27 mouse cellular contexts compared by ENCODE assay signal in the genomic region with DNA sequence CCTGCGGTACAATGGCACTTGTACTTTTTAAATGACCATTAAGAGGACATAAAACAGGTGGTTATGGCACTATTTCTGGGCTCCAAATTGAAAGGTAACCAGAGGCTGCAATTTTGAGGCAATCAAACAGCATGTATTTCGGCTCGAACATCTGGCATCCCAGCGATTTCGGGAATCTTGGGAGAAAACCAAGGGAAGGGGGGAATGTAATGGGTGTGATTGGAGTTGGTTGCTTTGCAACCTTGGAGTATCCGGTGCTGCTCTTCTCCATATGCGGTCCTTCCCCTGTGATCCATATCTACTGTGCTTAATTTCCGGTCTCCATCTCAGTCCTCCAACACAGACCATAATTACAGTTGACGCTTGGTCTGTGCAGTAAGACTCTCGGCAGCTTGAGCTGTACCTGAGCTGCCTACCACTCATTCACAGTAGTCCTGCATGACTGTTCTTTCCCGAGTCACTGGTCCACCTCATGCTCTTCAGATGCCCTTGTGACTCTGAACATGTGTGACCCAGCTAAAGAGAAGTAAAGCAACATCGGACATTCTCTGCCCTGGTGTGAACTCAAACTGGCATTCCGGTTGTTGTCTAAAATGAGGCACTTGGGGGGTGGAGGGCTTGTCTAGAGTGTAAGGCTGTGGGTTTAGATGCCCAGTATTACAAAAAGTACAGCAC. TPM values are rescaled to one million over a fixed set of nuclear protein-coding genes. Genes with fewer than 3 reads are reported as not detected.
A peak's percentile ranks its signal among the peaks of the same experiment; 100 is the strongest.
DNase-seq lines count a peak whose midpoint lies in the region; ATAC-seq lines count a peak whose summit lies in the region.
"Had no signal": no experiment of that assay in that cellular context is flagged by ENCODE, and none has a peak within 500 bp of the region (broad histone marks: within the 10 kb centered on the region; RNA-seq: fewer than 3 reads in every experiment).

No protein-coding gene starts in this region.

- DNase-seq in heart, adult 9 months (ENCODE audit: low spot score in 2 of 2): no peak
- peak; percentile 68 for DNase-seq in midbrain, embryonic 11.5 days (ENCODE audit: low spot score, missing footprints)
- no peak for DNase-seq in retina, embryonic 14.5 days (ENCODE audit: low spot score)
- DNase-seq in gastrocnemius, postnatal 4 days (ENCODE audit: low spot score in 2 of 2): no peak
- DNase-seq: adrenal gland, adult 2 months; adrenal gland, postnatal 36 days; B cell, adult 2 months; cerebellum, adult 18-20 months; cerebellum, postnatal 10 days; kidney, adult 9 months; kidney, postnatal 10 days; right cerebral cortex, postnatal 25 days; thymus, adult 18-20 months; thymus, postnatal 25 days had no signal

- peaks cover 64% of the 10 kb centered on the region for H3K4me1 ChIP-seq in heart, embryonic 12.5 days (replicated peaks)
- no peaks in the 10 kb centered on the region for H3K4me1 ChIP-seq in midbrain, embryonic 11.5 days (ENCODE audit: control insufficient read depth, insufficient read depth, low read length)
- H3K4me1 ChIP-seq in midbrain, embryonic 13.5 days (replicated peaks): no peaks in the 10 kb centered on the region
- H3K4me1 ChIP-seq in limb, embryonic 13.5 days: peaks cover 28% of the 10 kb centered on the region
- H3K4me1 ChIP-seq: midbrain, embryonic 10.5 days had no signal

- peak overlapping the region; percentile 13; the same call in 1 of the 2 replicates for H3K9ac ChIP-seq in heart, embryonic 12.5 days
- no peak overlapping the region for H3K9ac ChIP-seq in midbrain, embryonic 11.5 days (ENCODE audit: low read length)
- H3K9ac ChIP-seq in midbrain, embryonic 13.5 days (replicated peaks): no peak overlapping the region
- no peak overlapping the region for H3K9ac ChIP-seq in limb, embryonic 13.5 days
- H3K9ac ChIP-seq: hindbrain, embryonic 14.5 days; limb, embryonic 12.5 days; lung, embryonic 15.5 days; neural tube, embryonic 13.5 days had no signal

- no peak for ATAC-seq in heart, embryonic 12.5 days (ENCODE audit: insufficient number of reproducible peaks, low FRiP score)
- no peak for ATAC-seq in midbrain, embryonic 11.5 days (ENCODE audit: low FRiP score)
- no peak for ATAC-seq in midbrain, embryonic 13.5 days
- no peak for ATAC-seq in limb, embryonic 13.5 days (ENCODE audit: low FRiP score, low read depth)
- ATAC-seq: activated CD4-positive, CD25-positive, alpha-beta regulatory T cell, adult 4 months; forebrain, embryonic 16.5 days had no signal

- H3K4me2 ChIP-seq in heart, embryonic 12.5 days: peak overlapping the region; percentile 45
- H3K4me2 ChIP-seq in midbrain, embryonic 11.5 days: no peak overlapping the region
- no peak overlapping the region for H3K4me2 ChIP-seq in midbrain, embryonic 13.5 days (replicated peaks)
- H3K4me2 ChIP-seq in limb, embryonic 13.5 days (replicated peaks): peak overlapping the region; percentile 23; the same call in 1 of the 2 replicates
- H3K4me2 ChIP-seq: hindbrain, embryonic 14.5 days; limb, embryonic 12.5 days; liver, embryonic 11.5 days; lung, embryonic 15.5 days; neural tube, embryonic 13.5 days had no signal

- peak overlapping the region; percentile 92 for H3K27ac ChIP-seq in heart, embryonic 12.5 days (ENCODE audit: poor library complexity, severe bottlenecking)
- no peak overlapping the region for H3K27ac ChIP-seq in midbrain, embryonic 11.5 days (ENCODE audit: low read depth, low read length)
- no peak overlapping the region for H3K27ac ChIP-seq in midbrain, embryonic 13.5 days
- no peak overlapping the region for H3K27ac ChIP-seq in limb, embryonic 13.5 days
- H3K27ac ChIP-seq: hindbrain, embryonic 14.5 days; limb, embryonic 12.5 days; lung, embryonic 15.5 days; midbrain, embryonic 10.5 days; neural tube, embryonic 13.5 days had no signal

- no peak overlapping the region for H3K4me3 ChIP-seq in heart, embryonic 12.5 days
- no peak overlapping the region for H3K4me3 ChIP-seq in midbrain, embryonic 11.5 days (ENCODE audit: low read depth, low read length)
- H3K4me3 ChIP-seq in midbrain, embryonic 13.5 days (replicated peaks): no peak overlapping the region
- H3K4me3 ChIP-seq in limb, embryonic 13.5 days: no peak overlapping the region
- H3K4me3 ChIP-seq: erythroblast, embryonic 14.5 days; limb, embryonic 12.5 days; lung, embryonic 15.5 days; midbrain, embryonic 10.5 days; myocyte; neural tube, embryonic 13.5 days had no signal

- H3K9me3 ChIP-seq in heart, embryonic 12.5 days (replicated peaks): no peaks in the 10 kb centered on the region
- no peaks in the 10 kb centered on the region for H3K9me3 ChIP-seq in midbrain, embryonic 11.5 days (ENCODE audit: control insufficient read depth, low read length)
- H3K9me3 ChIP-seq in midbrain, embryonic 13.5 days: no peaks in the 10 kb centered on the region
- H3K9me3 ChIP-seq in limb, embryonic 13.5 days: no peaks in the 10 kb centered on the region
- H3K9me3 ChIP-seq: limb, embryonic 12.5 days; lung, embryonic 15.5 days; midbrain, embryonic 10.5 days; neural tube, embryonic 13.5 days had no signal

- WGBS in heart, embryonic 12.5 days: 69% methylated on average over 13 of the region's 13 CpGs
- WGBS in midbrain, embryonic 11.5 days: 92% methylated on average over 13 of the region's 13 CpGs
- 94% methylated on average over 13 of the region's 13 CpGs for WGBS in midbrain, embryonic 13.5 days
- 62% methylated on average over 13 of the region's 13 CpGs for WGBS in limb, embryonic 13.5 days

- H3K27me3 ChIP-seq in heart, embryonic 12.5 days (replicated peaks): no peaks in the 10 kb centered on the region
- no peaks in the 10 kb centered on the region for H3K27me3 ChIP-seq in midbrain, embryonic 11.5 days (ENCODE audit: control insufficient read depth, insufficient read depth, low read length)
- no peaks in the 10 kb centered on the region for H3K27me3 ChIP-seq in midbrain, embryonic 13.5 days
- H3K27me3 ChIP-seq in limb, embryonic 13.5 days: no peaks in the 10 kb centered on the region
- H3K27me3 ChIP-seq: limb, embryonic 12.5 days; lung, embryonic 15.5 days; neural tube, embryonic 13.5 days had no signal

- H3K36me3 ChIP-seq in heart, embryonic 12.5 days: no peaks in the 10 kb centered on the region
- no peaks in the 10 kb centered on the region for H3K36me3 ChIP-seq in midbrain, embryonic 11.5 days (ENCODE audit: control insufficient read depth, insufficient read depth, low read length)
- no peaks in the 10 kb centered on the region for H3K36me3 ChIP-seq in midbrain, embryonic 13.5 days
- no peaks in the 10 kb centered on the region for H3K36me3 ChIP-seq in limb, embryonic 13.5 days
- H3K36me3 ChIP-seq: limb, embryonic 12.5 days; lung, embryonic 15.5 days; midbrain, embryonic 10.5 days; neural tube, embryonic 13.5 days had no signal

RNA-seq across cellular contexts. Expression of gene Crybg3, which starts 12.3 kb away (rescaled TPM):
- polyA plus RNA-seq in heart, embryonic 12.5 days (2016; fragmentation: Nextera tagmentation; extraction: Ambion mirVana): 18.9 and 22.3 TPM in 2 replicates
- polyA plus RNA-seq in midbrain, embryonic 11.5 days (2014; fragmentation: Nextera tagmentation; extraction: Ambion mirVana): 6.2 and 6.5 TPM in 2 replicates
- 2.1 and 2.6 TPM in 2 replicates for polyA plus RNA-seq in midbrain, embryonic 13.5 days (2015; fragmentation: Nextera tagmentation; extraction: Ambion mirVana)
- 8.0 and 9.5 TPM in 2 replicates for polyA plus RNA-seq in limb, embryonic 13.5 days (2015; fragmentation: Nextera tagmentation; extraction: Ambion mirVana)
- 10 to 100 TPM; 35.7 to 36.8 TPM for total RNA-seq in gastrocnemius, postnatal 4 days (2021)
- polyA plus RNA-seq: erythroblast, embryonic 14.5 days had no signal

RNA-seq across cellular contexts. Expression of gene Arl6, which starts 50.7 kb away (rescaled TPM):
- polyA plus RNA-seq in heart, embryonic 12.5 days (2016; fragmentation: Nextera tagmentation; extraction: Ambion mirVana): 20.7 and 22.6 TPM in 2 replicates
- 56.7 and 62.0 TPM in 2 replicates for polyA plus RNA-seq in midbrain, embryonic 11.5 days (2014; fragmentation: Nextera tagmentation; extraction: Ambion mirVana)
- polyA plus RNA-seq in midbrain, embryonic 13.5 days (2015; fragmentation: Nextera tagmentation; extraction: Ambion mirVana): 49.7 and 54.8 TPM in 2 replicates
- polyA plus RNA-seq in limb, embryonic 13.5 days (2015; fragmentation: Nextera tagmentation; extraction: Ambion mirVana): 33.6 and 35.2 TPM in 2 replicates
- total RNA-seq in gastrocnemius, postnatal 4 days (2021): 1 to 10 TPM; 6.3 to 7.0 TPM

Comparison
In these comparisons a context has a peak if more than half of its experiments do, and no peak if none do; other contexts are left out.
1. H3K4me2 ChIP-seq: peak in heart, embryonic 12.5 days (single experiment) and limb, embryonic 13.5 days (single experiment); none in midbrain, embryonic 11.5 days (single experiment) and midbrain, embryonic 13.5 days (single experiment).